Mouse (Mus musculus) neural tube, embryonic 11.5 days (tissue): Measurements from ENCODE around the gene Pcsk7. TPM values are rescaled to one million over a fixed set of nuclear protein-coding genes. Genes with fewer than 3 reads are reported as not detected.

Source experiments
- ATAC-seq: fragments of 200-750 bp; cut with Nextera tagmentation; 2 replicates; pipeline ENCODE4 v1.8.0; 2017; ENCODE audit warnings: moderate number of reproducible peaks, mild to moderate bottlenecking, moderate TSS enrichment, moderate library complexity; ENCODE audit not compliant: insufficient read depth, low FRiP score, low TSS enrichment
- DNase-seq: peaks from one replicate; pipeline ENCODE4 v3.0.0-alpha.2; 2015; ENCODE audit warnings: low spot score
- H3K27ac ChIP-seq: fragments of 300-500 bp; sonication (generic); 2 replicates; pipeline ENCODE4 v1.5.1; 2014; ENCODE audit warnings: low read depth, mild to moderate bottlenecking, low read length
- H3K27me3 ChIP-seq: fragments of 300-500 bp; sonication (generic); 2 replicates; pipeline ENCODE4 v1.6.1; 2014; ENCODE audit warnings: mild to moderate bottlenecking, low read length, mixed read lengths; ENCODE audit not compliant: control insufficient read depth, insufficient read depth
- H3K36me3 ChIP-seq: fragments of 300-500 bp; sonication (generic); 2 replicates; pipeline ENCODE4 v1.6.1; 2014; ENCODE audit warnings: mild to moderate bottlenecking, low read length, moderate library complexity, mixed read lengths; ENCODE audit not compliant: control insufficient read depth, insufficient read depth
- H3K4me1 ChIP-seq: fragments of 300-500 bp; sonication (generic); 2 replicates; pipeline ENCODE4 v1.6.1; 2014; ENCODE audit warnings: low read length, mixed read lengths; ENCODE audit not compliant: control insufficient read depth, insufficient read depth
- H3K4me2 ChIP-seq: fragments of 300-500 bp; sonication (generic); 2 replicates; pipeline ENCODE4 v1.6.1; 2014; ENCODE audit warnings: low read depth, mild to moderate bottlenecking, moderate library complexity
- H3K4me3 ChIP-seq: fragments of 300-500 bp; sonication (generic); 2 replicates; pipeline ENCODE4 v1.5.1; 2014; ENCODE audit warnings: low read depth, low read length
- H3K9ac ChIP-seq: fragments of 300-500 bp; sonication (generic); 2 replicates; pipeline ENCODE4 v1.6.1; 2014; ENCODE audit warnings: mild to moderate bottlenecking, low read length
- H3K9me3 ChIP-seq: fragments of 300-500 bp; sonication (generic); 2 replicates; pipeline ENCODE4 v1.6.1; 2016; ENCODE audit warnings: low read length; ENCODE audit not compliant: control insufficient read depth
- WGBS: fragments of 180-500 bp; shearing (Covaris S2); extraction: QIAGEN DNeasy Blood & Tissue Kit; methylation state at CpG from one replicate; pipeline ENCODE4 v1.1.7; 2014; 5-methylcytosine and 5-hydroxymethylcytosine counted together
- polyA plus RNA-seq: library from polyadenylated mRNA; unstranded; fragments of >200 nt; fragmentation: Nextera tagmentation; extraction: Ambion mirVana; gene quantifications from 2 replicates; pipeline ENCODE4 v1.2.1, GENCODE M21; 2014

Gene Pcsk7
- polyA plus RNA-seq, 1 experiment from 2014 or later = 18.1 TPM

DNA sequence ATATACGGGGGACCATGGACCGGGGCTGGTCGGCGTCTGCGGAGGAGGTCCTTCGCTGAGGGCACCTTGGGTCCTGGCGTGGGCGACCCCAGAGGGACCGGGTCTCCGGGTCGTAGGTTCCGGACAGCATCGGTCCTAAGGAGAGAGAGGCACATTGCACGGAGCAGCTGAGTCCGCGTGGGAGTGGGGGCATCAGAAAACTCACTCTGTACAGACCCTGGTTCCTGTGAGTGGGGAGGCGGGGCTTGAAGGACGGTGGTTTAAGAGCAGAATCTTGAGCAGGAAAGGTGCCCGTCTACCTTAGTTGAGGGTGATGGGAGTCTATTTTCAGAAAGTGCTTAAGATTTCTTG is 756 bp downstream of the Pcsk7 start:
- Histone ChIP-seq H3K27me3 (no peaks in the 10 kb centered on the region), H3K36me3 (peaks cover 6% of the 10 kb centered on the region; the same call in 1 of the 2 replicates), H3K27ac (peak overlapping the region; percentile 90), H3K4me2 (peak overlapping the region; percentile 91), H3K9me3 (no peaks in the 10 kb centered on the region), H3K9ac (peak overlapping the region; percentile 89), H3K4me1 (peaks cover 14% of the 10 kb centered on the region), H3K4me3 (peak overlapping the region; percentile 95)
- DNase-seq = no peak
- under 1% methylated on average over 19 of the region's 19 CpGs for whole genome bisulfite sequencing
- peak; percentile 53; the same call in 1 of the 2 replicates for ATAC-seq

DNA sequence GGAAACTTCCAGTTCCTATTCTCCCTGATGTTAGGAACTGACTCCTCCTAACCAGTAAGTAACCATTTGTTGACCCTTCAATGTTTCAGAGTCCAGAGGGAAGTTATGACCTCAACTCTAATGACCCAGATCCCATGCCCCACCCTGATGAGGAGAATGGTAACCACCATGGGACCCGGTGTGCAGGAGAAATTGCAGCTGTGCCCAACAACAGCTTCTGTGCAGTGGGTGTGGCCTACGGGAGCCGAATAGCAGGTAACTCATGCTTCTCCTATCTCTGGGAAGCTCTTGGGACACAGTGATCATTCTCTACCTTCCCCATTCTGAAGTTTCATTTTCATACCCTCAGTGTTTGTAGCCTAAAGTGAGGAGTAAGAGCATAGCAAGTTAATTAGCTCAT is 4.7 kb downstream of the Pcsk7 start:
- H3K27me3 ChIP-seq = no peaks in the 10 kb centered on the region
- no peak overlapping the region for H3K27ac ChIP-seq
- no peak for DNase-seq
- no peak overlapping the region for H3K9ac ChIP-seq
- H3K36me3 ChIP-seq = peaks cover 7% of the 10 kb centered on the region; the same call in 1 of the 2 replicates
- H3K4me1 ChIP-seq = peaks cover 7% of the 10 kb centered on the region
- H3K9me3 ChIP-seq = no peaks in the 10 kb centered on the region
- 86% methylated on average over 3 of the region's 3 CpGs for WGBS
- H3K4me3 ChIP-seq = no peak overlapping the region
- ATAC-seq = no peak
- H3K4me2 ChIP-seq = no peak overlapping the region

DNA sequence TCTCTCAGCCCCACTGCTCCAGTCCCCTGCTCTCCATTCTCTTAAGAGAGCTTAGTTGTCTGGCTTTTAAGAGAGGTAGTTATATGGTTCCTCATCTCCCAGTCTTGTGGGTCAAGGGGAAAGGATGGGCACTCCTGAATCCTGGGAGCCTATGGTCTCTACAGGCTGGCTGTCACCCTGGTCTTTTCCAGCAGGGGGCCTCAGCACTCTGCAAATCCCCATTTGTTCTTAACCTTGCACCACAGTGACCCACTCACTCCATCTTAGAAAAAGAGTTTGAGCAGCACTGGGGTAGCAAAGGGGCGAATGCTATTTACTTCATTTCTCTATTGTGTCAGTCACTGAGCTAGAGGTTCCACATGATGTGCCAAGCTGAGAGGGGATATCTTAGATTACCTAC is 5.4 kb downstream of the Pcsk7 start:
- H3K27ac ChIP-seq = no peak overlapping the region
- no peaks in the 10 kb centered on the region for H3K9me3 ChIP-seq
- H3K9ac ChIP-seq = no peak overlapping the region
- ATAC-seq = no peak
- DNase-seq = peak; percentile 44
- 87% methylated on average over 1 of the region's 1 CpGs for WGBS
- H3K4me1 ChIP-seq = peaks cover 7% of the 10 kb centered on the region
- H3K4me3 ChIP-seq = no peak overlapping the region
- no peaks in the 10 kb centered on the region for H3K27me3 ChIP-seq
- peaks cover 7% of the 10 kb centered on the region; the same call in 1 of the 2 replicates for H3K36me3 ChIP-seq
- H3K4me2 ChIP-seq = no peak overlapping the region

DNA sequence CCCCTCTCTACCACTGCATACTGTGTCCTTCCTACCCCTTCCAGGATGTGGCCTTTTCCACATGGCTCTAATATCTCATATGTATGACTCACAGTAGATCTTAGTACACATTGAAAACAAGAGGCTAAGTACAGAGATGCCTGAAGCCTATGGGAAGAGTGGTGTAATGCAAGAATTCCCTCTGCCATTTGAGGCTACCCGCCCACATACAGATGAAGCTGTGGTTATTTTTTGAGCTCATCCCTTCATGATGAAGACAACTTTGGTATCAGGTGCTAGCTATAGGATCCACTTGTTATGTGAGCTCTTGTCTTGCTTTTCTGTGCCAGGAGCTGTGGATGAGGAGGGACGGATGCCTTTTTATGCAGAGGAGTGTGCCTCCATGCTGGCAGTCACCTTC is 9.4 kb downstream of the Pcsk7 start:
- no peak overlapping the region for H3K27ac ChIP-seq
- ATAC-seq (no peak), DNase-seq (no peak)
- 95% methylated on average over 2 of the region's 2 CpGs for WGBS
- H3K4me3 ChIP-seq = no peak overlapping the region
- H3K9ac ChIP-seq = no peak overlapping the region
- H3K36me3 ChIP-seq = peaks cover 2% of the 10 kb centered on the region; the same call in 1 of the 2 replicates
- H3K27me3 ChIP-seq = no peaks in the 10 kb centered on the region
- no peak overlapping the region for H3K4me2 ChIP-seq
- H3K4me1 ChIP-seq = no peaks in the 10 kb centered on the region
- no peaks in the 10 kb centered on the region for H3K9me3 ChIP-seq

DNA sequence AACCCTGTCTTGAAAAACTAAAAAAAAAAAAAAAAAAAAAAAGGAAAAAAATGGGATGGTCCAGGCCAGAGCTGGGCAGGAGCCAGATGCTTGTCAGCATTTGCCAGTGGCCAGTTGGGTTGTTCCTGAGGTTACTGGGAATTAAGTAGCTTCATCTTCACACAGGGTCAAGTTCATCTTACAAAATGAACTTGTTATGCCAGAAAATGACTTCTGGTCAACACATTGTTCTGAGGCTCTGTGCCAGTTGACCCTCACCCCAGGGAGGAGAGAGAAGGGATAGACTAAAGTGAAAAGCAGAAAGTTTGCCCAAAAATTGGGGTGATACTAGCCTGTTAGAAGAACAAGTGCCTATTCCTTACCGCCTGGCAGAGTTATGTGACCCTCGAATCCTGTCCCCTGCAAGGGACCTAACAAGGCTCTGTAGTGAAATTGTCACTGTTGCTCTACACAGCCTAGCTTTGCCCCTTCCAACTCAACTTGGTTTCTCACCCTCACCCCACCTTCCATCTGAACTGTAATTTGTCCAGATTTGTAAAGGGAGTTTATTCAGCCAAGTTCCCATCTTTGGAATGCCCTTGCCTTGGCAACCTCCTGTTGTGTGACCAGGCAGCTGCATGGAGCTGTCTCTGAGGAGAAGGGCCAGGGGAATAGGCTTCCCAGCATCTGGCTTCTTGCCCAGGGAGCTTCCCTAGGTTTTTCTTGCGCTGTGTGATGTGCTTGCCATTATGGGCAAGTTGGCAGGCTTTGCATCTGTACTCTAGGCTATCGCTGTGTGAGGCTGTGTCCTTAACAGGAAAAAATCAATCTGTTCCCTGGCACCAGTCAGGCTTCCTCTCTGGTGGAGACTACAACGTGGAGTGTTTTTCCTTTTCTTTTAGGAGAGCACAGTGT is 11.0 kb downstream of the Pcsk7 start:
- DNase-seq = no peak
- no peak for ATAC-seq

DNA sequence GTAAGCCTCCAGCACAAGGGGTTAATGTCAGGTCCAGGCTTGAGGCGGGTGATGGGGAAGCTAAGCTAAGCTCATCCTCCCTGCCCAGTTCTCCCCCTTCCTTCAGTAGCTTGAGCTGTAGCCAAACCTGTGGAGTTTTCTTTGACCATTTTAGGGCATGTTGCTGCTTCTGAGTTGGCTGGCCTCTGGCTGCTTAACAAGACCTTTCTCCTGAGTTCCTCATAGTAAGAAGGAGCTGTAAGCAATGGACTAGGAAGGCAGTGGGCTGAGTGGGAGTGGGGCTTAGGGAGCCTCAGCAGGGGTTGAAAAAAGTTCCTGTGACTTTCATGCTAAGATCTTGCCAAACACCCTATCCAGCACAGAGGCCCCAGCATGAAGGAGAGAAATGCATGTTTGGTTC is 13.6 kb downstream of the Pcsk7 start:
- DNase-seq (no peak), ATAC-seq (no peak)
- Histone ChIP-seq H3K36me3 (no peaks in the 10 kb centered on the region; the same call in 1 of the 2 replicates), H3K9ac (no peak overlapping the region), H3K27me3 (no peaks in the 10 kb centered on the region), H3K4me1 (no peaks in the 10 kb centered on the region), H3K27ac (no peak overlapping the region), H3K9me3 (no peaks in the 10 kb centered on the region), H3K4me3 (no peak overlapping the region), H3K4me2 (no peak overlapping the region)
- 76% methylated on average over 1 of the region's 1 CpGs for WGBS

More for the DNA sequence above, 11.0 kb downstream of the Pcsk7 start:
- no peaks in the 10 kb centered on the region for H3K9me3 ChIP-seq
- peaks cover 2% of the 10 kb centered on the region; the same call in 1 of the 2 replicates for H3K36me3 ChIP-seq
- 89% methylated on average over 5 of the region's 5 CpGs for WGBS
- H3K4me2 ChIP-seq = no peak overlapping the region
- no peak overlapping the region for H3K9ac ChIP-seq
- H3K4me1 ChIP-seq = no peaks in the 10 kb centered on the region
- H3K27ac ChIP-seq = no peak overlapping the region
- H3K27me3 ChIP-seq = no peaks in the 10 kb centered on the region
- no peak overlapping the region for H3K4me3 ChIP-seq

DNA sequence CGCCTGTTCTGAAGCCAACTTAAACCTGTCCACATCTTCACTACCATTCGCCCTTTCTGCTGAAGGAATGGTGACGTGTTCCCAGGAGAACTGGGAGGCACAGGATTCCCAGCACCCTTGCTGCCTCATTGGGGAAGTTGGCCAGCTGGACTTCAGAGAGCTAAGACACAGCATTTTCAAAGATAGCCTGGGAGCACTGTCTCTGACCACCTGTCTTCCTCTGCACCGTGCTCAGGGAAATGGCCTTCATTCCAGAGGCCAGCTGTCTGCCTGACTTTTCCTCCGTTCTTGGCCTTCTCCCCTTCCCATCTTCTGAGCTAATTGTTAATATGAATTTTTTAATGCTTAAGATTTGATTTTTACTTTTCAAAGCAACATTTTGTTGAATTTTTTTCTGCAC is 23.0 kb downstream of the Pcsk7 start:
- H3K9me3 ChIP-seq = no peaks in the 10 kb centered on the region
- no peak overlapping the region for H3K9ac ChIP-seq
- no peak overlapping the region for H3K4me2 ChIP-seq
- H3K27ac ChIP-seq = no peak overlapping the region
- 91% methylated on average over 5 of the region's 5 CpGs for WGBS
- no peak overlapping the region for H3K4me3 ChIP-seq
- DNase-seq (no peak), ATAC-seq (no peak)
- H3K4me1 ChIP-seq = no peaks in the 10 kb centered on the region
- peaks cover 6% of the 10 kb centered on the region for H3K36me3 ChIP-seq
- no peaks in the 10 kb centered on the region for H3K27me3 ChIP-seq

DNA sequence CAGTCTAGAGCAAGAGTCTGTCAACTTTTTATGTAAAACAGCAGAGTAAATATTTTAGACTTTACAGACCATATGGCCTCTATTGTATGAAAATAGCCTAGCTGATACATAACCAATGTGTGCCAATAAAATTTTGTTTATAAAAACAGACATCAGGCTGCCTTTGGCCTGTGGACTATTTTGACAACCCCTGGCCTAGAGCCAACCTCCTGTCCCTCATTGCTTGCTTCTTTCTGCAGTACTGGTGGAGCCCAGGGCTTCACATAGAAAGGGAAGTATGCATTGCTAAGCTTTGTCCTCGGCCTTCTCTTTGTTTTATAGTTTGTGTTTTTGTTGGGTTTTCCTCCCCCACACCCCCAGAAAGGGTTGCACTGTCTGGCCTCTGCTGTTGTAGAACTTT is 25.7 kb downstream of the Pcsk7 start:
- H3K27me3 ChIP-seq = no peaks in the 10 kb centered on the region
- 0 out of 2 replicates have a peak, but pooled peaks cover 3% of the 10 kb centered on the region for H3K4me1 ChIP-seq
- no peak overlapping the region for H3K9ac ChIP-seq
- peaks cover 6% of the 10 kb centered on the region for H3K36me3 ChIP-seq
- no peak overlapping the region for H3K4me3 ChIP-seq
- DNase-seq (no peak), ATAC-seq (no peak)
- 84% methylated on average over 1 of the region's 1 CpGs for WGBS
- H3K27ac ChIP-seq = no peak overlapping the region
- H3K4me2 ChIP-seq = no peak overlapping the region
- no peaks in the 10 kb centered on the region for H3K9me3 ChIP-seq
